Mouse (Mus musculus): ENCODE data around the gene Zbtb32. TPM values are rescaled to one million over a fixed set of nuclear protein-coding genes. Genes with fewer than 3 reads are reported as not detected.
A peak's percentile ranks its signal among the peaks of the same experiment; 100 is the strongest.

Zbtb32 gene
- polyA plus RNA-seq, 1 experiment from 2014 or later: 0.77 TPM

GRCm38 (mm10) chr7:30592772-30593423 is 5.8 kb downstream of the Zbtb32 start:
- Histone ChIP-seq H3K9ac (replicated peaks; ENCODE audit: low read length) (no peak overlapping the region), H3K9me3 (ENCODE audit: low read length) (no peaks in the 10 kb centered on the region), H3K27ac (ENCODE audit: low read length) (no peak overlapping the region), H3K4me2 (replicated peaks; ENCODE audit: low read depth, low read length) (no peak overlapping the region), H3K36me3 (ENCODE audit: insufficient read depth, low read length) (no peaks in the 10 kb centered on the region), H3K4me3 (ENCODE audit: low read length) (no peak overlapping the region), H3K27me3 (ENCODE audit: insufficient read depth, low read length) (no peaks in the 10 kb centered on the region), H3K4me1 (ENCODE audit: insufficient read depth, low read length) (peaks cover 9% of the 10 kb centered on the region; the same call in 1 of the 2 replicates)
- no peak for ATAC-seq (ENCODE audit: low FRiP score, low TSS enrichment)
- 45% methylated on average over 5 of the region's 5 CpGs for WGBS

- H3K4me2 ChIP-seq (replicated peaks; ENCODE audit: low read depth, low read length): no peak overlapping the region
- H3K27me3 ChIP-seq (ENCODE audit: insufficient read depth, low read length): no peaks in the 10 kb centered on the region
- no peak overlapping the region for H3K9ac ChIP-seq (replicated peaks; ENCODE audit: low read length)
- no peak overlapping the region for H3K4me3 ChIP-seq (ENCODE audit: low read length)
- H3K27ac ChIP-seq (ENCODE audit: low read length): no peak overlapping the region
- ATAC-seq (ENCODE audit: low FRiP score, low TSS enrichment): no peak
- H3K9me3 ChIP-seq (ENCODE audit: low read length): no peaks in the 10 kb centered on the region
- 70% methylated on average over 4 of the region's 4 CpGs for WGBS
- peaks cover 19% of the 10 kb centered on the region for H3K4me1 ChIP-seq (ENCODE audit: insufficient read depth, low read length)
- H3K36me3 ChIP-seq (ENCODE audit: insufficient read depth, low read length): no peaks in the 10 kb centered on the region; the same call in 1 of the 2 replicates
Observed at GRCm38 (mm10) chr7:30591605-30591951, 7.1 kb downstream of the Zbtb32 start.

GRCm38 (mm10) chr7:30590927-30591604 is 7.6 kb downstream of the Zbtb32 start:
- no peak overlapping the region for H3K4me3 ChIP-seq (ENCODE audit: low read length)
- 85% methylated on average over 9 of the region's 9 CpGs for WGBS
- ATAC-seq (ENCODE audit: low FRiP score, low TSS enrichment): no peak
- no peaks in the 10 kb centered on the region for H3K27me3 ChIP-seq (ENCODE audit: insufficient read depth, low read length)
- H3K27ac ChIP-seq (ENCODE audit: low read length): no peak overlapping the region
- H3K9ac ChIP-seq (replicated peaks; ENCODE audit: low read length): no peak overlapping the region
- peaks cover 23% of the 10 kb centered on the region for H3K4me1 ChIP-seq (ENCODE audit: insufficient read depth, low read length)
- H3K4me2 ChIP-seq (replicated peaks; ENCODE audit: low read depth, low read length): no peak overlapping the region
- H3K9me3 ChIP-seq (ENCODE audit: low read length): no peaks in the 10 kb centered on the region
- H3K36me3 ChIP-seq (ENCODE audit: insufficient read depth, low read length): peaks cover 5% of the 10 kb centered on the region; the same call in 1 of the 2 replicates

GRCm38 (mm10) chr7:30589435-30590301 is 9.0 kb downstream of the Zbtb32 start:
- Histone ChIP-seq H3K4me3 (ENCODE audit: low read length) (peak overlapping the region; percentile 99), H3K27ac (ENCODE audit: low read length) (peak overlapping the region; percentile 92), H3K4me1 (ENCODE audit: insufficient read depth, low read length) (peaks cover 23% of the 10 kb centered on the region), H3K36me3 (ENCODE audit: insufficient read depth, low read length) (peaks cover 18% of the 10 kb centered on the region), H3K9ac (replicated peaks; ENCODE audit: low read length) (peak overlapping the region; percentile 99), H3K9me3 (ENCODE audit: low read length) (no peaks in the 10 kb centered on the region), H3K27me3 (ENCODE audit: insufficient read depth, low read length) (no peaks in the 10 kb centered on the region), H3K4me2 (replicated peaks; ENCODE audit: low read depth, low read length) (peak overlapping the region; percentile 90)
- ATAC-seq (ENCODE audit: low FRiP score, low TSS enrichment): peak; percentile 78
- 22% methylated on average over 40 of the region's 40 CpGs for WGBS

- H3K4me1 ChIP-seq (ENCODE audit: insufficient read depth, low read length): peaks cover 23% of the 10 kb centered on the region
- H3K4me3 ChIP-seq (ENCODE audit: low read length): peak within 1 kb of the TSS; percentile 99
- H3K9ac ChIP-seq (replicated peaks; ENCODE audit: low read length): peak within 1 kb of the TSS; percentile 99
- no peaks in the 10 kb centered on the region for H3K27me3 ChIP-seq (ENCODE audit: insufficient read depth, low read length)
- WGBS: 1% methylated on average over 50 of the region's 68 CpGs
- H3K4me2 ChIP-seq (replicated peaks; ENCODE audit: low read depth, low read length): peak within 1 kb of the TSS; percentile 90
- no peaks in the 10 kb centered on the region for H3K9me3 ChIP-seq (ENCODE audit: low read length)
- H3K36me3 ChIP-seq (ENCODE audit: insufficient read depth, low read length): peaks cover 26% of the 10 kb centered on the region
- peak within 1 kb of the TSS; percentile 92 for H3K27ac ChIP-seq (ENCODE audit: low read length)
- ATAC-seq (ENCODE audit: low FRiP score, low TSS enrichment): peak; percentile 96
Observed at GRCm38 (mm10) chr7:30588676-30589434, 9.9 kb downstream of the Zbtb32 start, which contains the start of gene Kmt2b. Gene Kmt2b (minus strand): TSS chr7:30588726.

- Histone ChIP-seq H3K36me3 (ENCODE audit: insufficient read depth, low read length) (peaks cover 34% of the 10 kb centered on the region), H3K4me3 (ENCODE audit: low read length) (peak overlapping the region; percentile 99), H3K4me1 (ENCODE audit: insufficient read depth, low read length) (peaks cover 23% of the 10 kb centered on the region), H3K27ac (ENCODE audit: low read length) (peak overlapping the region; percentile 92), H3K9me3 (ENCODE audit: low read length) (no peaks in the 10 kb centered on the region), H3K27me3 (ENCODE audit: insufficient read depth, low read length) (no peaks in the 10 kb centered on the region), H3K9ac (replicated peaks; ENCODE audit: low read length) (peak overlapping the region; percentile 99), H3K4me2 (replicated peaks; ENCODE audit: low read depth, low read length) (peak overlapping the region; percentile 90)
- peak; percentile 18; the same call in 1 of the 2 replicates for ATAC-seq (ENCODE audit: low FRiP score, low TSS enrichment)
- WGBS: under 1% methylated on average over 43 of the region's 67 CpGs
Observed at GRCm38 (mm10) chr7:30587842-30588667, 10.7 kb downstream of the Zbtb32 start.

GRCm38 (mm10) chr7:30586455-30587020 is 12.2 kb downstream of the Zbtb32 start:
- 86% methylated on average over 28 of the region's 28 CpGs for WGBS
- no peak for ATAC-seq (ENCODE audit: low FRiP score, low TSS enrichment)
- H3K9ac ChIP-seq (replicated peaks; ENCODE audit: low read length): peak overlapping the region; percentile 99
- H3K27me3 ChIP-seq (ENCODE audit: insufficient read depth, low read length): no peaks in the 10 kb centered on the region
- H3K9me3 ChIP-seq (ENCODE audit: low read length): no peaks in the 10 kb centered on the region
- H3K27ac ChIP-seq (ENCODE audit: low read length): no peak overlapping the region
- H3K4me2 ChIP-seq (replicated peaks; ENCODE audit: low read depth, low read length): peak overlapping the region; percentile 90; the same call in 1 of the 2 replicates
- no peak overlapping the region for H3K4me3 ChIP-seq (ENCODE audit: low read length)
- peaks cover 50% of the 10 kb centered on the region for H3K36me3 ChIP-seq (ENCODE audit: insufficient read depth, low read length)
- peaks cover 23% of the 10 kb centered on the region for H3K4me1 ChIP-seq (ENCODE audit: insufficient read depth, low read length)

- Histone ChIP-seq H3K4me2 (replicated peaks; ENCODE audit: low read depth, low read length) (no peak overlapping the region), H3K27me3 (ENCODE audit: insufficient read depth, low read length) (no peaks in the 10 kb centered on the region), H3K27ac (ENCODE audit: low read length) (no peak overlapping the region), H3K9me3 (ENCODE audit: low read length) (no peaks in the 10 kb centered on the region), H3K9ac (replicated peaks; ENCODE audit: low read length) (no peak overlapping the region), H3K36me3 (ENCODE audit: insufficient read depth, low read length) (peaks cover 61% of the 10 kb centered on the region), H3K4me3 (ENCODE audit: low read length) (no peak overlapping the region), H3K4me1 (ENCODE audit: insufficient read depth, low read length) (peaks cover 21% of the 10 kb centered on the region)
- ATAC-seq (ENCODE audit: low FRiP score, low TSS enrichment): no peak
- WGBS: 96% methylated on average over 7 of the region's 7 CpGs
Observed at GRCm38 (mm10) chr7:30585170-30585569, 13.5 kb downstream of the Zbtb32 start.
